Mouse (Mus musculus): ENCODE measurements at regions not wholly inside any gene's neighbourhood (a gene's known extent, or its start where the extent isn't known, plus 50 kb on each side); places are given as distances from the start of the nearest gene placed in this dataset.

DNA sequence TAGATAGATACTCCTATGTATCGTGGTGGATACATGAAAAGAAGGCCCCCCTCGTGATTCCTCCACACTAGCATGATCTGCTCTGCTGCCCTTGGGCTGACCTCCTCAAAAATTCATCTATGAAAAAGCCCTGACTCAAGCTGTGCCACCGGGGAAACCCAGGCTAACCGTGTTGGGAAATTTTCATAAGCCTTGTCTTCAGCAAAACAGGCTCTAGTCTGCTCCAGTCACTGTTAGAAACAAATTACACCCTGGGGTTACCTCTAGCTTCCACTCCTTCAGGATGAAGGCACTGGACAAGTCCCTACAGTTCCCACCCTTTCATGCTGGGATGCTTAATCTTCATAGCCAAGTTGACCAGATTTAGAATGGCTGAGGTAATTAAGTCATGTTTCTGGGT lies 315.0 kb upstream of the Nrp1 start:
- no peak for DNase-seq (ENCODE audit: low spot score in 2 of 2)

GRCm38 (mm10) chr8:128056251-128056650 lies 302.2 kb upstream of the Nrp1 start:
- DNase-seq (ENCODE audit: low spot score in 2 of 2) = no peak

DNA sequence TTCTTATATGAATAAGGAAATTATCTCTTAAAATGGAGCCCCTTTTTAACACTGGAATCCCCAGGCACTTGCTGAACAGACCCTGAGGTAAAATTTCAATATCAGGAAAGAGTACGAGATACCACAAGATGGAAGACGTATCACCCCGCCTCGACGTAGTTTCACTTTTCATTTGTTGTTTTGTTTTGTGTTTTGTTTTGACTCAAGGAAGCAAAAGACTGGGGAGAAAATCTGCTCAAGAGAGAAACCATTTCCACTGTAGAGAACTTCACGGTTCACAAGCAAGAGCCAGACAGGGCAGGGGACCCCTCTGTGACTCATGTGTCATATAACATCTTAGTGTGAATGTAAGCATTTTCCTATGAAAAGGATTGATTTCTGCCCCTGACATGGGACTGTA lies 300.6 kb upstream of the Nrp1 start:
- DNase-seq (ENCODE audit: low spot score in 2 of 2) = no peak

DNA sequence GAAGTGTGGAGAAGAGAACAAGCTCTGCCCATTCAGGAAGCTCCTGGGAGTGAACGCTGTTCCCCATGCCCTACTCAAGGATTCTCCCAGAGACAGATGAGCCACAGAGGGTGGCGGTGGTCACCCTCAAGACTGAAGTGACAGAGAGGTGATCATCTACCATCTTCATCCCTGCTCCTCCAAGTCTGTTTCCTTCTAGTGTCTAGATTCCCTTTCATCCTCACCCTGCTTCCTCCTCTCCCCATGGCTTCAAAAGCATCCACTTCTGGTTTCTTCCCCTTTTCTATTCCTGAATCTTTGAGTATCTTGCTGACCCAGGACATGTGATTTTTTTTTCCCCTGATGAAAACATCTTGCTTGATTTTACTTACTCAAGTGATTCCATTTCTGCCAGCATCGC lies 298.6 kb upstream of the Nrp1 start:
- DNase-seq (ENCODE audit: low spot score in 2 of 2) = no peak

- DNase-seq (ENCODE audit: low spot score in 2 of 2) = no peak
Measured at GRCm38 (mm10) chr8:128064211-128064610, 294.2 kb upstream of the Nrp1 start.

GRCm38 (mm10) chr8:128065127-128065526 lies 293.3 kb upstream of the Nrp1 start:
- no peak for DNase-seq (ENCODE audit: low spot score in 2 of 2)

GRCm38 (mm10) chr8:128065964-128066680 lies 292.3 kb upstream of the Nrp1 start:
- no peak for DNase-seq (ENCODE audit: low spot score in 2 of 2)

DNA sequence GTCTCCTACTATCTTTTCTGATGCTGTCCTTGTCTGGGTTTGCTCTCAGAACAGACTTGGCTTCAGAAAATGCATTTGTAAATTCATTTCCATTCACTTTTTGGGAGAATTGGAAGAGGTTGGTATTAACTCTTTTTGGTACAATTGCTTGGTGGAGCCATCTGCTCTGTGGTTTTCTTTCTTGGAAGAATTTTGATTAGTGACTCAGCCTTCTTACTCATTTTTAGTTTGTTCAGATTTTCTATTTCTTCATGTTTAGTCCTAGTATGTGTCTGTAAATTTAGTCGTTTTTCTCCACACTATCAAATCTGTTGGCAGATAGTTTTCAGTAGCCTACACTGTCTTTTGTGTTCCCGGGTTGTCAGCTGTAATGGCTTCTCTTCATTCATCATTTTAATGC lies 288.7 kb upstream of the Nrp1 start:
- no peak for DNase-seq (ENCODE audit: low spot score in 2 of 2)

DNA sequence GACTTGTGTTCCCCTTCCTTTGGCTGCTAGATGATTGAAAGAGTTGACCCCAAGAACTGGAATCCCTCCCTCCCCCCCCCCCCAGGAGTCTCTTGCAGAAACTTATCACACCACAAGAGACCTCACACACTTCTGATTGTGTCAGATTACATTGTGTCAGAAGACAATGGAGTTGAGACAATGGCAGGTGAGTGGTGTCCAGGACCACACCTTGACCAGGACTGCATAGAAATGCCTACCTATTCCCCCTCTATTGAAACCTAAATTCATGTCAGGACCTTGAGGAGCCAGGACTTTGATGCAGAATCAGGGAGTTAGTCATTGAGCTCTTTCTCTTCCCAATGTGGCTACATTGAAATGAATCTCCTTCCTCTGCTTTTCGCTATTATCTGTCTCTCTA lies 282.8 kb upstream of the Nrp1 start:
- no peak for DNase-seq (ENCODE audit: low spot score in 2 of 2)

GRCm38 (mm10) chr8:128076226-128076625 lies 282.2 kb upstream of the Nrp1 start:
- DNase-seq (ENCODE audit: low spot score in 2 of 2) = no peak

GRCm38 (mm10) chr8:128078740-128079139 lies 279.7 kb upstream of the Nrp1 start:
- no peak for DNase-seq (ENCODE audit: low spot score in 2 of 2)

GRCm38 (mm10) chr8:128085800-128086199 lies 272.6 kb upstream of the Nrp1 start:
- no peak for DNase-seq (ENCODE audit: low spot score in 2 of 2)

GRCm38 (mm10) chr8:128087500-128087899 lies 270.9 kb upstream of the Nrp1 start:
- no peak for DNase-seq (ENCODE audit: low spot score in 2 of 2)

GRCm38 (mm10) chr8:128092826-128093225 lies 265.6 kb upstream of the Nrp1 start:
- DNase-seq (ENCODE audit: low spot score in 2 of 2) = no peak

DNA sequence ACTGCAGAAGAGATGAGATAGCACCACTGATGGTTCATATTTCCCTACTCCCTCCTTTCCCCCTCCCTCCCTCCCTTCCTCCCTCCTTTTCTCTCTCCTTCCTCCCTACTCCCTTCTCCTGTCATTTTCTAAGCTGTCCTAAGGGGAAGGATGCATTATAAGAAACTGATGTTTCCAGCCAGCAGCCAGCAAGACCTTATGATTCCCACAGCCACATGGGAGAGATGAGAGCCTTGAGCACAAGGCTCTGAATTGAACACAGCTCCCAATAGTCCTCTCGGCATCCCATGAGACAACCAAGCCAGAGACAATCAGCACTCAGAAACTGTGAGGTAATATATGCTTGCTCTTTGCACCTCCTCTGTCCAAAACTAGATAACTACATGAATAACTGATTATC lies 263.0 kb upstream of the Nrp1 start:
- no peak for DNase-seq (ENCODE audit: low spot score in 2 of 2)

DNA sequence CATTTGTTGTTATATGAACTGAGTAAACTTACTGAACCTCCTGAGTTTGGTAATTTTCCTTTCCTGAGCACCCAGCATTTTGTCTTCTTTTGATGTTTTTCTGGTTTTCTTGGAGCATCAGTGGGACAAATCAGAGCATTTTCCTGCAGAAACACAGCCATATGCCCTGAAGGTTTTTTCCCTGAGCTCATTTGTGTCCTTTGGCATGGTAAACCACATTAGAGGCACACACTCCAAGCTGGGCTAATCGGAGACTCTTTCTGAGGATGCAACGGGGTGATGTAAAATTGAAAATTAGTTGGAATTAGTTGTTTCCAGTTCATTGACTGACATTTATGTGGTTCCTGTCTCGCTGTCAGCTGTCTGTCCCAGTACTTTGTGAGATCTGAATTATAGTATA lies 260.8 kb upstream of the Nrp1 start:
- no peak for DNase-seq (ENCODE audit: low spot score in 2 of 2)

DNA sequence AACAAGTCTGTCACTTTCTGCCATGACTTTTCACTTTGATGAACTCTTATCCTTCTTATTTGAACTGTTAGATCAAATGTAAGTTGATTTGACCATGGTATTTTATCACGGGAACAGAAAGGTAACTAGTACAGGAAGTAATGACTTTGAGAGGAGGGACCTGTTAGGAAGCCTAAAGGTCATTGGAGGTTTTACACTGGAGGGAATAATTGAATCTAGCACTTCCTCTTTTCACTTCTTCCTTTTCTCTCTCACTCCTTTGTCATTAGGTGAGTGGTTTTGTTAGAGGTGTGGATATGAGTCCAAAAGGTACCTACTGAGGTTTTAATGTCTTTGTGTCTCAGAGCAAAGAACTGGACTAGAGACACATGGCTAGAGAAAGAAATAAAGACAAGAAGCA lies 255.0 kb upstream of the Nrp1 start:
- no peak for DNase-seq (ENCODE audit: low spot score in 2 of 2)

DNA sequence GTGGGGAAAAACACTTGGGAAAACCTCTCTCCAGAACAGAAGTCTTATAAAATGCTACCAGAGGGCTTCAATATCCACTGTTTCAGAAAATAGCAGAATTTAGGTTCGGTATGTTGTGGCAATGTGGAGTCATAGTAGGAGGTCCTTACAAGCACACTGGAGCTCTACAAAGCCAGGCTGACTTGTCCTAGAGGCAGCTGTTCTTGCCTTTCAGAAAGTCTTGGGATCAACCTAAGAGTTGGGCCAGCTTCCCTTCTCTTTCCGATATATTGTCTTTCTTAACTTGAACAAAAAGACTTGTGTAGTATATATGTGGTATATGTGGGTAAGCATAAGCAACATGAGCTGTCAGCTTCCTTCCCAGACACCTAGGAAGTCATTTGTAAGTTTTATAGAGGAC lies 251.8 kb upstream of the Nrp1 start:
- no peak for DNase-seq (ENCODE audit: low spot score in 2 of 2)

DNA sequence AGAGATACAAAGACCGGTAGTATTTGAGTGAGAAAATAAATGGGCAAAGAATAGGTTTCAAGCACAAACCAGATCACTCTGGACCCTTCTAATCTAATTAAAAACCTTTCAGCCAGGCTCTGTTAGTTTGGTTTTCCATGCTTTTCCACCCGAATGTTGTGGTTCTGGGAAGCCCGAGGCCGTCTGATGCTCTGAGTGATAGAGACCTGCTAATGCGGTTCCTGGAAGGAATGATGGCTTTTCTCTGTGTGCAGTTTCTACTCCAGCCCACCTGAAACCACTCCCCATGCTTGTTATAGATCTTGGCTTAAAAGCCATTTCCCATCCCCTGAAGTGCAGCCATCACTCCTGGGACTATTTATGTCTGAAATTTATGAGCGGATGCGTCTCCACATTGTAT lies 251.4 kb upstream of the Nrp1 start:
- DNase-seq (ENCODE audit: low spot score in 2 of 2) = no peak

DNA sequence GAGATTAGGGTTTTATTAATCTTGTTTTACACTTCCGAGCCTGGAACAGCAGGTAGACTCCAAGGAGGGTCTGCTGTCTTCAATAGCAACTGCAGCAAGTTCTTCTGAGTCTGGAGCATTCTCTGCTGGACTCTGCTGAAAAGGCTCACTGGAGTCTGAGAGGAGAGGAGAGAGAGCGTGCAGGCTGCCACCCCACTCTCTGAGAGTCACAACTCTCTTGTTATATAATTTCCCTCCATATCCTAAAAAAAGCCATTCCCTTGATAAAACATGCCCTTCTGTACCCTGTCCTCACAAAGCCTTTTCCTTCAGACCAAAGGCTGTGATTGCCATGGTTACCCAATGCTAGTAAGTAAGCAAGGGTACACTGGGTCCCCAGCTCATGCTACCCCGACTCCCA lies 249.4 kb upstream of the Nrp1 start:
- no peak for DNase-seq (ENCODE audit: low spot score in 2 of 2)

- no peak for DNase-seq (ENCODE audit: low spot score in 2 of 2)
Measured at GRCm38 (mm10) chr8:128111132-128111531, 247.3 kb upstream of the Nrp1 start.

DNA sequence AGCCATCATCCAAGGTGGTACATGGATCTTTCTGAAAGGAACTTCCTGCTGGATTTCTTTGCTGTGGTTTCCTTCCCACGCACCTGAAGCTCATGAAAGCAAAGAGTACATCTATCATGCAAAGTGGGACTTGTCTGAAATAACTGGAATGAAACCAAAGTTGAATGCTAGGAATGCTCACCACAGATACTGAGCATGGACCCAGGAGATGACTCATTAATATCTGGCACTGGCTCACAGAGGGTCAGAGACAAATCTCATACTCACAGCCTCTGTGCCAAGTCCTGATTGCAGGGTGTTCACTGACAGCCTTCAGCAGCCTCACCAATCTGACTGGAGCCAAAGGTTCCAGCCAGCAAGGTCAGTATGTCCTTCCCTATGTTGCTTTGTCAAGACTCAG lies 245.3 kb upstream of the Nrp1 start:
- no peak for DNase-seq (ENCODE audit: low spot score in 2 of 2)

- no peak for DNase-seq (ENCODE audit: low spot score in 2 of 2)
Measured at GRCm38 (mm10) chr8:128141290-128141966, 217.0 kb upstream of the Nrp1 start.
